8 mouse cellular contexts compared by ENCODE assay signal in the genomic region with DNA sequence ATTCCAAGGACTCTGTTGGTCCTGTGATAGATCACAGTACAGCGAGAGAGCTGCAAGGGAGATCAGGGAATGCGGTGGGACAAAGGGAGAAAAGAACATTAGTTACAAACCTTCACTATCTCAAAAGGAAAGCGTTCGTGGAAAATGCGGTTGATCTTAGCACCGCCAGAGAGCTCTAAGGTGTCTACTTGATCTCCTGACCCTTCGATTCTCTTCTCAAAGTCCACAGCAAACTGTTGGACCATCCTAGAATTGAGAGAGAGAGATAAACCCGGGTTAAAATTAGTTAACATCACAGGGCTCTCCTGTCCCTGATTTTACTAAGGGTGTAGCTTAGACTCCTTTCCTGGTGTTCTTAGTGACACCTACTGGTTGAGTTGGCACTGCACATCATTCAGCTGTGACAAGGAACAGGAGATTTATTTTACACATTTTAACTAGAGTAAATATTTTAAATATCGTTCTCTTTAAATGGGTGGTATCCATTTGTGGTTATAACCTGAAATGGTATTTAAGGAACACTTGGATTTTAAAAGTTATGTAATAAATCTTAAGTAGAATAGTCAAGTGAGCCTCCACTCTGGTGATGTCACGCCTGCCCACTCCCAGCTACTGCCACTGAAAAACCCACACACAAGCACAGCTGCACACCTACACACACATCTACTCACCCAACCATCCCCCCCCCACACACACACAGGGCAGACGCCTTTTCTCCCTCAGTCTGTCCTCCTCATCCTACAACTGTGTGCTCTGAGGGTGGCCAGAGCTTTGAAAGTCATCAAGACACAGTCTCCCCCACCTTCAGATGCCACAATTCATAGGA.
DNase-seq lines count a peak whose midpoint lies in the region; ATAC-seq and TF ChIP-seq lines count a peak whose summit lies in the region.

No protein-coding gene starts in this region.

- peak overlapping the region; percentile 49 for H3K4me2 ChIP-seq in lung, embryonic 14.5 days

- DNase-seq in right cerebral cortex, adult 18-20 months, result peak; percentile 63
- DNase-seq in right cerebral cortex, postnatal 25 days, result no peak
- DNase-seq in brain, embryonic 14.5 days (ENCODE audit: low read depth), result peak; percentile 88
- DNase-seq in heart, adult 18-20 months, result peak; percentile 43 to 58
- DNase-seq in kidney, adult 8-10 months, result peak; percentile 6 to 35
- peak; percentile 88 for DNase-seq in lung, embryonic 14.5 days
- peak; percentile 77 for DNase-seq in retina, embryonic 14.5 days (ENCODE audit: low spot score)
- no peak for DNase-seq in gastrocnemius, postnatal 36 days

- peak; percentile 78 for TF ChIP-seq CTCF in brain, embryonic 14.5 days (IDR thresholded peaks at IDR 0.05; ENCODE audit: borderline replicate concordance, extremely low read depth, insufficient read depth, insufficient read length)
- TF ChIP-seq CTCF in lung, embryonic 14.5 days (IDR thresholded peaks at IDR 0.05; ENCODE audit: low read depth), result peak; percentile 90

- no peaks in the 10 kb centered on the region for H3K36me3 ChIP-seq in lung, embryonic 14.5 days (ENCODE audit: insufficient read depth)

- intact Hi-C loops in gastrocnemius, postnatal 36 days (cut with DNase I), result loop anchor here (1.0 kb wide), 1 partner anchor 314 kb away; no protein-coding TSS in a partner anchor

- H3K9me3 ChIP-seq in lung, embryonic 14.5 days (ENCODE audit: low read depth, low read length), result no peaks in the 10 kb centered on the region

- peak; percentile 84 for ATAC-seq in lung, embryonic 14.5 days (ENCODE audit: insufficient read depth)

- H3K9ac ChIP-seq in lung, embryonic 14.5 days, result peak overlapping the region; percentile 21; the same call in 1 of the 2 replicates

- WGBS in lung, embryonic 14.5 days, result 13% methylated on average over 11 of the region's 11 CpGs

- H3K4me1 ChIP-seq in lung, embryonic 14.5 days (ENCODE audit: insufficient read depth), result no peaks in the 10 kb centered on the region

- TF ChIP-seq POLR2A in brain, embryonic 14.5 days (IDR thresholded peaks at IDR 0.05; ENCODE audit: borderline replicate concordance, extremely low read depth, insufficient read depth, insufficient read length, poor library complexity, severe bottlenecking), result no peak

- H3K27ac ChIP-seq in lung, embryonic 14.5 days (ENCODE audit: low read depth), result peak overlapping the region; percentile 31; the same call in 1 of the 2 replicates

- H3K27me3 ChIP-seq in lung, embryonic 14.5 days (ENCODE audit: insufficient read depth, low read length), result no peaks in the 10 kb centered on the region

- no peak overlapping the region for H3K4me3 ChIP-seq in lung, embryonic 14.5 days (ENCODE audit: low read depth, low read length)

Comparison
In these comparisons a context has a peak if more than half of its experiments do, and no peak if none do; other contexts are left out.
1. DNase-seq: peak in right cerebral cortex, adult 18-20 months (single experiment), brain, embryonic 14.5 days (single experiment), heart, adult 18-20 months (2 of 2), kidney, adult 8-10 months (2 of 2), lung, embryonic 14.5 days (single experiment) and retina, embryonic 14.5 days (single experiment); none in right cerebral cortex, postnatal 25 days (single experiment) and gastrocnemius, postnatal 36 days (0 of 2).